Mouse (Mus musculus) limb, embryonic 10.5 days (tissue): ENCODE data around the gene Ccnf. TPM values are rescaled to one million over a fixed set of nuclear protein-coding genes. Genes with fewer than 3 reads are reported as not detected.

ENCODE experiments used
- DNase-seq: peaks from one replicate; pipeline ENCODE4 v3.0.0-alpha.2; 2017; ENCODE audit warnings: low spot score
- H3K27ac ChIP-seq: fragments of 300-500 bp; sonication (generic); 2 replicates; pipeline ENCODE4 v1.5.1; 2016; ENCODE audit warnings: mild to moderate bottlenecking
- H3K27me3 ChIP-seq: fragments of 300-500 bp; sonication (generic); 2 replicates; pipeline ENCODE4 v1.6.1; 2016; ENCODE audit warnings: low read depth, mild to moderate bottlenecking; ENCODE audit not compliant: poor library complexity, severe bottlenecking
- H3K36me3 ChIP-seq: fragments of 300-500 bp; sonication (generic); 2 replicates; pipeline ENCODE4 v1.6.1; 2016; ENCODE audit warnings: mild to moderate bottlenecking, moderate library complexity
- H3K4me1 ChIP-seq: fragments of 300-500 bp; sonication (generic); 2 replicates; pipeline ENCODE4 v1.6.1; 2016
- H3K4me3 ChIP-seq: fragments of 300-500 bp; sonication (generic); 2 replicates; pipeline ENCODE4 v1.5.1; 2016; ENCODE audit warnings: mild to moderate bottlenecking, moderate library complexity
- H3K9me3 ChIP-seq: fragments of 300-500 bp; sonication (generic); replicated peaks from 2 replicates; pipeline ENCODE4 v1.6.1; 2016; ENCODE audit warnings: mild to moderate bottlenecking
- WGBS: fragments of 180-500 bp; shearing (Covaris S2); methylation state at CpG from one replicate; pipeline ENCODE4 v1.1.7; 2016; 5-methylcytosine and 5-hydroxymethylcytosine counted together
- polyA plus RNA-seq: library from polyadenylated mRNA; unstranded; fragments of >200 nt; fragmentation: Nextera tagmentation; extraction: Ambion mirVana; gene quantifications from 2 replicates; pipeline ENCODE4 v1.2.1, GENCODE M21; 2016

Ccnf gene
- polyA plus RNA-seq, 1 experiment from 2014 or later: 120 TPM

GRCm38 (mm10) chr17:24220435-24221411 is 30.6 kb downstream of the Ccnf start, which contains the start of gene Tedc2:
Tedc2 (minus strand) TSS chr17:24220851.
- H3K27ac ChIP-seq: peak within 1 kb of the TSS; percentile 91
- 7% methylated on average over 41 of the region's 41 CpGs for WGBS
- no peaks in the 10 kb centered on the region for H3K9me3 ChIP-seq
- no peaks in the 10 kb centered on the region for H3K27me3 ChIP-seq
- peak within 1 kb of the TSS; percentile 91 for H3K4me3 ChIP-seq
- peaks cover 74% of the 10 kb centered on the region for H3K36me3 ChIP-seq
- H3K4me1 ChIP-seq: peaks cover 14% of the 10 kb centered on the region
- peak; percentile 89 for DNase-seq

DNA sequence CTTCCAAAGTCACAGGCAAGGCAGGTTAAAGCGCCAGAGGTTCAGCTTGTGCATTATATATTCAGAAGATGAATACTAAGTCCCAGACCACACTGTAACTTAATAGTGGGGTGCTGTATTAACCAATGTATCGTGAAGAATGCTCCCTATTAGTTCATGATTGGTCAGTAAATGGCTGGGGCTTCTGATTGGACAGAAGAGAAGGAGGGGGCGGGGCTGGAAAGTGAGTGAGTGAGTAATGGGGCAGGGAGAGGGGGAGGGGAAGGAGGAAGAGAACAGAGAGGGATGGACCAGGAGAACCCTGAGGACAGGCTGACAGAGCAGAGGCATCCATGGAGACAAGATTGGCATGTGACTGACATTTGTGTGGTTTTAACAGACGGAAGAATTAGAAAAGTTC is 34.4 kb downstream of the Ccnf start:
- 72% methylated on average over 4 of the region's 4 CpGs for WGBS
- peaks cover 24% of the 10 kb centered on the region for H3K4me1 ChIP-seq
- peaks cover 52% of the 10 kb centered on the region for H3K36me3 ChIP-seq
- no peak for DNase-seq
- H3K27ac ChIP-seq: no peak overlapping the region
- no peaks in the 10 kb centered on the region for H3K27me3 ChIP-seq
- H3K4me3 ChIP-seq: no peak overlapping the region
- no peaks in the 10 kb centered on the region for H3K9me3 ChIP-seq

GRCm38 (mm10) chr17:24213186-24213585 is 38.1 kb downstream of the Ccnf start:
- DNase-seq: no peak

GRCm38 (mm10) chr17:24212441-24213018 is 38.8 kb downstream of the Ccnf start:
- 28% methylated on average over 5 of the region's 5 CpGs for WGBS
- DNase-seq: no peak
- peaks cover 52% of the 10 kb centered on the region for H3K4me1 ChIP-seq
- H3K36me3 ChIP-seq: peaks cover 35% of the 10 kb centered on the region
- H3K4me3 ChIP-seq: peak overlapping the region; percentile 70
- peak overlapping the region; percentile 96 for H3K27ac ChIP-seq
- peaks cover 5% of the 10 kb centered on the region for H3K27me3 ChIP-seq
- H3K9me3 ChIP-seq: no peaks in the 10 kb centered on the region

More at GRCm38 (mm10) chr17:24213186-24213585, 38.1 kb downstream of the Ccnf start:
- H3K27me3 ChIP-seq: no peaks in the 10 kb centered on the region
- H3K9me3 ChIP-seq: no peaks in the 10 kb centered on the region
- H3K27ac ChIP-seq: no peak overlapping the region
- H3K4me3 ChIP-seq: no peak overlapping the region
- H3K4me1 ChIP-seq: peaks cover 46% of the 10 kb centered on the region
- H3K36me3 ChIP-seq: peaks cover 38% of the 10 kb centered on the region
- 80% methylated on average over 6 of the region's 6 CpGs for WGBS

DNA sequence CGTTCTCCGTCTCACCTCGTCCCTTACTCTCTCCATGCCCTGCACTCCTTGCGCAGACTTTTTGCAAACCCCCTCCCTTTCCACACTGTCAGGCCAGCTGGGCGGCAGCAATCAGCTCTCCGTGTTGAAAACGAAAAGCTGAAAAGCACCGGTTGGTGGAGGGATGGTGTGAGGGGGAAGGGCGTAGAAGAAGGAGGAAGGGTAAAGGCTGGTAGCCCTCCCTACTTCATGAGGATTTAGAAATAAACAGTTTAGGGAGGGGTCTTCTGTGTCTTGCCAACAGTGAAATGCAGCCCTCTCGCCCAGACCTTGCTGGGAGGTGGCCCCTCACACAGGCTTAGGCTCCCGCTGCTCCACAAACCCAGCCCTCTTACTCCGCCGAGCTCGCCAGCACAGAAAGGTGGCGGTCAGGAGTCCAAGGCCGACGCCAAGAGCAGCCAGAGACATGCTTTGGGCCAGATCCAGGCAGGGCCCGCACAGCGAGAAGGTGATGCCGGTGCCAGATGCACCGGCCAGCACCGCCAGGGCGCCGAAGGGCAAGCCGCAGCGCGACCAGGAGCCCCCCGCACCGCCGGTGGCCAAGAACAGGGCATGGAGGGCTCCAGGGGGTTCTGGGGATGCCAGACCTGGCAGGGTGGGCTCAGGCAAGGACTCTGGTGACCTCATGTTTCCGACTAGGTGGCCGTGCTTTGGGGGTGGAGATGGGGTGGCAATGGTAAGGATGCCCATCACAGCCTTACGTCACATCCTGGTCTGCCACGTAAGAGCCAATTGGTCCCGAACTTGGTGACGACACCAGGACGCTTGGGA is 39.4 kb downstream of the Ccnf start:
- Histone ChIP-seq H3K36me3 (peaks cover 29% of the 10 kb centered on the region), H3K4me3 (peak overlapping the region; percentile 70), H3K27ac (peak overlapping the region; percentile 96), H3K9me3 (no peaks in the 10 kb centered on the region), H3K4me1 (peaks cover 59% of the 10 kb centered on the region), H3K27me3 (peaks cover 12% of the 10 kb centered on the region)
- 2% methylated on average over 37 of the region's 37 CpGs for WGBS
- peak; percentile 85 for DNase-seq

DNA sequence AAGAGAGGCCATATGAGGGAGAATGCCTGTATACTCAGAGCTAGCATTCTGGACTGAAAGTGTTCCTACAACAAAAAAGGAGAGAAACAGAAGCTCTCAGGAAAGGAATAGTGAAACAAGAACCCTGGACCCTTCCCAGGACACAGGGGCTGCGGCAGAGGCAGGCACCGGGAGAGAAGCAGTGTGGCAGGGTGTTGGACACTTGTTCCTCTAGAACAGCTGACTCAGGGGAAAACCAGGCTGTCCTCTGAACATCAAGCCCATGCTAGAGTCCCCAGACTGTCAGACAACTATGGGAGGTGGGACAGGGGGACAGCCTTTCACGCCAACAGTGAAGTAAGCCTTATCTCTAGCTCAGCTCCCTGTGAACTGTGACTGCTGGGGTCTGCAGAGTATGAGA is 40.7 kb downstream of the Ccnf start:
- Histone ChIP-seq H3K27ac (peak overlapping the region; percentile 96), H3K36me3 (peaks cover 17% of the 10 kb centered on the region), H3K27me3 (peaks cover 22% of the 10 kb centered on the region), H3K4me1 (peaks cover 72% of the 10 kb centered on the region), H3K4me3 (peak overlapping the region; percentile 70), H3K9me3 (no peaks in the 10 kb centered on the region)
- WGBS: 83% methylated on average over 3 of the region's 3 CpGs
- no peak for DNase-seq

DNA sequence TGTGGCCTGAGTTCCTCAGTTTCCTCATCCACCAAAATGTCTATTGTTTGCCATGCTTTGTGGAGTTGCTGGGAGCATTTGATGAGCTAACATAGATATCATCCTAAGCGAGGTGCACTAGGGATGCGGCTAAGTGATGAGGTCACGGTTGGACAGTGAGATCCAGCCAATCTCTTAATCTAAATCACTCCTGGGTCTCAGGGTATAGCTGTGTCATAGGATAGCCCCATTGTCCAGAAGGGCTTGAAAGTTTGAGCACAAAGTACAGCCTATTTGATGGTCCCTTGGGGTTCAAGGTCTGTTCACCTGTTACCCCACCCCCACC is 41.4 kb downstream of the Ccnf start:
- Histone ChIP-seq H3K4me1 (peaks cover 79% of the 10 kb centered on the region), H3K36me3 (peaks cover 10% of the 10 kb centered on the region), H3K27me3 (peaks cover 22% of the 10 kb centered on the region), H3K27ac (peak overlapping the region; percentile 96), H3K4me3 (peak overlapping the region; percentile 70), H3K9me3 (no peaks in the 10 kb centered on the region)
- DNase-seq: no peak
- WGBS: 77% methylated on average over 3 of the region's 3 CpGs

GRCm38 (mm10) chr17:24209043-24209915 is 42.0 kb downstream of the Ccnf start, which contains the start of gene Ntn3:
Ntn3 (minus strand) TSS chr17:24209531.
- peaks cover 22% of the 10 kb centered on the region for H3K27me3 ChIP-seq

DNA sequence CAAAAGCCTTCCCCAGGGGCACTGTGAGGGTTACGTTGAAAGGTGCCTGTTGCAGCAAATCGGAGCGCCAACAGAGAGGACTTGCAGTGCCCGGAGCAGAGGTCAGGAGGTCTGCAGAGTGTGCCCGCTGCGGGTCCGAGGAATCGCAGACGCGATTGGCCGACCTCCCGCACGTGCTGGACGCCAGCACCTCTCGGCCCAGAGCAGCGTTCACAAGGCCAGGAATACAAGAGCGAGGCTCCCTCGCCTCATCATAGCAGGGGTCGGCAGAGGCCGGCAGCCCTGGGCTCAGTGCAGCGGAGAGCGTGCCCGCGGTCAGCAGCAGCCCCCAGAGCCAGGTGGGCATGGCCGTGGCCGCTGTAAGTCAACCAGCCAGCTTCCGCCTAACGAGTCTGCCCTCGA is 42.6 kb downstream of the Ccnf start:
- peaks cover 90% of the 10 kb centered on the region for H3K4me1 ChIP-seq
- DNase-seq: peak; percentile 75

More at GRCm38 (mm10) chr17:24209043-24209915, 42.0 kb downstream of the Ccnf start, which contains the start of gene Ntn3:
- under 1% methylated on average over 43 of the region's 43 CpGs for WGBS
- Histone ChIP-seq H3K36me3 (peaks cover 4% of the 10 kb centered on the region; the same call in 1 of the 2 replicates), H3K4me1 (peaks cover 85% of the 10 kb centered on the region), H3K4me3 (peak within 1 kb of the TSS; percentile 70), H3K27ac (peak within 1 kb of the TSS; percentile 96), H3K9me3 (no peaks in the 10 kb centered on the region)
- peak; percentile 91 for DNase-seq

GRCm38 (mm10) chr17:24207768-24208640 is 43.3 kb downstream of the Ccnf start:
- peaks cover 22% of the 10 kb centered on the region for H3K27me3 ChIP-seq
- peak overlapping the region; percentile 70 for H3K4me3 ChIP-seq
- peak overlapping the region; percentile 96 for H3K27ac ChIP-seq
- peaks cover 4% of the 10 kb centered on the region; the same call in 1 of the 2 replicates for H3K36me3 ChIP-seq
- peaks cover 90% of the 10 kb centered on the region for H3K4me1 ChIP-seq
- DNase-seq: peak; percentile 44
- H3K9me3 ChIP-seq: no peaks in the 10 kb centered on the region
- WGBS: 60% methylated on average over 34 of the region's 34 CpGs

More for the DNA sequence above, 42.6 kb downstream of the Ccnf start:
- Histone ChIP-seq H3K27ac (peak overlapping the region; percentile 96), H3K36me3 (peaks cover 4% of the 10 kb centered on the region; the same call in 1 of the 2 replicates), H3K27me3 (peaks cover 22% of the 10 kb centered on the region), H3K4me3 (peak overlapping the region; percentile 70), H3K9me3 (no peaks in the 10 kb centered on the region)
- WGBS: 1% methylated on average over 29 of the region's 29 CpGs
